Mouse (Mus musculus): ENCODE data around the gene Emc7.

DNA sequence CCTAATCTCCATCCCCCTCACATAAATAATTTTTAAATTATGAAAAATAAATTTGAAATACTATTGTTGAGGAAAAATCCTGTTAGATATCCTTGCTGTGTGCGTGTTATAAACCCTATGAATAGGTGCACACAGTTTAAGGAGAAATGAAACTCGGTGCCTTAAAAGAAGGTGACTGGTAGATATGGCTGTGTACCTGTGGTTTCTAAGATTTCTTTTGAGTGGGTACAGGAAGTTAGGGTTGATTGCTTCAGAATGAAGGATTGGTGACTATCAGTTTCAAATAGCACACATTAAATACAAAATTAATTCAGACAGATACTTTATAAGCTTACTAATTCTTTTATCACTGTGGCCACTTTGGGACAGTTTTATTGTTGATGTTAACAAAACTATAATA lies 17.2 kb upstream of the Emc7 start:
- no peak for TF ChIP-seq POLR2A (IDR thresholded peaks at IDR 0.05; ENCODE audit: insufficient read depth, low read length)
- no peak for TF ChIP-seq EP300 (IDR thresholded peaks at IDR 0.05; ENCODE audit: insufficient read depth, low read depth, low read length)
- TF ChIP-seq CTCF (IDR thresholded peaks at IDR 0.05; ENCODE audit: low read depth, low read length) = no peak

Data from ES-Bruce4 (cell line).